Mouse (Mus musculus) adrenal gland, adult 2 months (tissue): ENCODE measurements at regions not wholly inside any gene's neighbourhood (a gene's known extent, or its start where the extent isn't known, plus 50 kb on each side); places are given as distances from the start of the nearest gene placed in this dataset.
A peak's percentile ranks its signal among the peaks of the same experiment; 100 is the strongest.

Experiments used
- DNase-seq: peaks from one replicate; pipeline ENCODE4 v3.0.0; 2021

DNA sequence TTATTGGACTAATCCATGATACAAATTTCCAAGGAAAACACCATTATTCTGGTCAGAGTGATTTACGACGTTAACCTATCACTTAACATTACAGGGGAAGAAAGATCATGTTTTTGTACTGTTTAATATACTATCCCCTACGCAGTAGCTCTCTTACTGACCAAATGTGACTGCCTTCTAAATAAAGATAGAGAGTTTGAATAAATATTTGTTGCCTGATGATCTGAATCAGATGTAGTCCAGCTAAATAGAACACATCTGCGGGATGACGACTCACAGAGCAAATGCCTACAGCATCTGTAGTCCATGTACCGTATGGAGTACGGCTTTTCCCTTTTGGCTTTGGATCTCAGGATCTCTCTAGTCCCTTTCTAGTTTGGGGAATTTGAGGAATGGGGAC lies 171.9 kb upstream of the Tenm3 start:
- no peak for DNase-seq

DNA sequence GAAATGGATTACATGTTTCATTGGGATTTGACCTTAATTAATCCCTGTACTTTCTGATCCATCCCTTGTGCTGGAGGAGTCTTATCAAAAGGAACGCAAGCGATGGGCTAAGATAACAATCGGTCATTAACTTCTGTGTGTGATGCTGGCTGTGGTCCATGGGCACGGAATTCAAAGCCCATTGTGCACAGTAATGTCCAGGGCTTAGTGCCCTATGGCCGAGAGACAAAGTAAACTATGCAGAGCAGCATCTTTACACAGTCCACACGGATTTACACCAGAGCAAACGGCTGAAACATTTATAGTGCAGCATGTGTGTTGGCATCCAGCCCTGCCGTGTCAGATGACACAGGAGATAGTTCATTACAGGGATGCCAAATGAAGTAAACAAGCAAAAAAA lies 171.4 kb upstream of the Tenm3 start:
- no peak for DNase-seq

DNA sequence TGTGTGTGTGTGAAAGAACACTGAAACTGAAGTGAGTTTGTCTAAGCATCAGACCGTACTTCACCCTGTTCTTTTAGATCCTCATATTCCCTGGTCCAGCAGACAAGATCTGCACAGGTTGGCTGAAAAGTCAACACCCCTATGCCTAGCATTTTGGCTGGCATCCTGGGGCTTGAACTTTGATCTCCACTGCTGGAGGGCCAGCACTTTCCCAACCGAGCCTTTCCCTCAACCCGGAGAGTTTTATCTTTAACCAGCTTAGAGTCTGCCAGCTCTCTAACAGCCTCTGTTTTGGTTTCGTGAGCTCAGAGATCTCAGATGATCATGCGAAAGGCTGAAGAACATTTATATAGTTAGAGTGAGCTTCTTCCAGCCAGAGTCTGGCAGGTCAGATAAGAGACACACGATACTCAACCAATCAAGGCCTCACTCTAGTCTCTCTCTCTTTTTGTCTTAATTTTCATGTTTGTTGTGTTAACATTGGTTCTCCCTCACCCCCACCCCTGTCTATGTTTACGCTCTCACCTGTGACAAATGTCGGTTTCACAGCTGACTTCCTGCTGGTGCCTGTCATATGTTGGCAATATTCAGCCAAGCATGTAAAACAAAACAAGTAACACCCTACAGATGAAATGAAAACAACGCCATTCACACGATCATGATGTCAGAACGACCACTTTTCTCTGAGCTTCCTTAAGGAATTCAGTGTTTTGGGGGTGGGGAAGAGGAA lies 162.7 kb upstream of the Tenm3 start:
- DNase-seq = peak; percentile 21

DNA sequence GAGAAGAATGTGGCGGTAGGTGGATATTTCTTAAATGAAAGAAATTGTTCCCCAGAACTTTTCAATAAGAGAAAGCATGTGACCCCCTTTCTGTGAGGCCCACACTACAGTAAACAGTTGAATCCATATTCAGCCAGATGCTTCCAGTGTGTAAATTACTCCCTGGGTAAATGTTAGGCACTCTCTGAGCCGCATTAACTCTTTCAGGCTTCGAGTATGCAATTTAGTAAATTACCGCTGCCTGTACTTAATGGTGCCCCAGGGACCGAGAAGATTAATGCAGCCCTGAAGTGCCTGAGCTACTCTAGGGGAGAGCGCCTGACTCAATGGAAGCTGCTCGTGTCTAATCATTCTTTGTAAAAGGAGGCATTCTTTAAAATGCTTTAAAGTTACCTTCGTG lies 137.9 kb upstream of the Tenm3 start:
- DNase-seq = no peak

DNA sequence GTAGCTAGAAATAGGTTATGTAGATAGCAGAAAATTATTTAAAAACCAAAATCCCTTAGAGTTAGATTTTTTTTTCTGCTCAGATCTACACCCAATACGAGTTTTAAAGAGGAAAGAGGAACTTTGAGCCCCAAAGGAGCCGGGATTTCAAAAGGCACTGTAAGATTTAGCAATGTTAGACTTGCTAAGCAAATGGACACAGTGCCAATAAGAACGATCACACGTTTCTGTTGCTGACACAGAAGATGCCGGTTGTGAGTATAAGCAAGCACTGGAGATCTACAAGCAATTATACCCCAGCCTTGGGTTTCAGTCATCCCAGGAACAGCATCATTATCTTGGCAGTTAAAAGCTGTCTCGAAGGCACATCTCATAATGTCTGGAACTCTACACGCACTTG lies 137.0 kb upstream of the Tenm3 start:
- no peak for DNase-seq

DNA sequence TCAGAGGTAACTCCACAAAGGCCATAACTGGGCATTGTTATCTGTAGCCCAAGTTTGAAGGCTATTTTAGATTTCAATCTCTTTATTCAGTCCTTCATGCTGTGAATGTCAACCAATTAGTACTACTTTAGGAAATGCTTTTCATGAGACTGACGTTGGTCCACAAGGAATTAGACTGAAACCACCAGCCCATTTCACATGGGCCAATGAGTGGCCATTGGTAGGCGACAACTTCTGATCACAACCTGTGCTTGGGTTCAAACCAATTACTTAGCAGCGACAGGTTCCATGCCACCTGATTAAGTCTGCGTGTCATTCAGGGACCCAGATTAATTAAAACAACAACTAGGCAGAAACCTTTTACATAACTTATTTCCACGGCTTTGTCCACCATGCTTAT lies 126.9 kb upstream of the Tenm3 start:
- DNase-seq = no peak

DNA sequence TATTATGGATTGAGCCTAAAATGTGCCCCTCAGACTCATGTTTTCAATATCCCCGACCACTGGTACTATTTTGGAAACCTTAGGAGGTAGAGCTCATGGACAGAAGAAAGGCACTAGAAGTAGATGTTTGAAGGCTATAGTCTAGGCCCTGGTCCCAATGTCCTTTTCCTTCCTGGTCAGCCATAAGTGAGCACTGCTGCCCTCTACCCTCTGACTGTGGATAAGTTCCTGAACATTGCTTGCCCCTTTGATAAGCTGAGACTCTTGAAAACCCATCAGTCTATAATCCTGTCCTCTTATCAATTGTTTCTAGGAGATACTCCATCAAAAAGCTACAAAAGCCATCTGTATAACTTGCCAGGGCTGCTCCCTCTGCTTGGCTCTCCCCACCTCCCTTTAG lies 121.2 kb upstream of the Tenm3 start:
- DNase-seq = peak; percentile 6

DNA sequence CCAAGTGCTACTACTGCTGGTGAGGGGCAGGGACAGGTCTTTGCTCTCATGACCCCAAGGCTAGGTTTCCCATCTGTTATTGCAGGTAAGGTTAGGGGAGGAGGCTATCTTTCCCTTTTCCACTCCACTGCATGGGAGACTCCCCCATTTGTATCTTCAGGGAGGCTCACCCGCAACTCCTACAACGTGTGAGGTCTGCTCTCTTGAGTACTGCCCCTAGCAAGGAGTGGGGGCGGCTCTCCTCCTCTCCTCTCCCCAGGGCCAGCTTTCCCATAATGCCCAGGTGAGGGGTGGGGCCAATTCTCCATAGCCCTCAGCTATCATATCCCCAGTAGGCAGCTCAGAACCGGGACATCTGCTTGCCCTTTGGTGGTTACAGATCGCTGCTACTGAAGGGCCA lies 113.9 kb upstream of the Tenm3 start:
- no peak for DNase-seq

DNA sequence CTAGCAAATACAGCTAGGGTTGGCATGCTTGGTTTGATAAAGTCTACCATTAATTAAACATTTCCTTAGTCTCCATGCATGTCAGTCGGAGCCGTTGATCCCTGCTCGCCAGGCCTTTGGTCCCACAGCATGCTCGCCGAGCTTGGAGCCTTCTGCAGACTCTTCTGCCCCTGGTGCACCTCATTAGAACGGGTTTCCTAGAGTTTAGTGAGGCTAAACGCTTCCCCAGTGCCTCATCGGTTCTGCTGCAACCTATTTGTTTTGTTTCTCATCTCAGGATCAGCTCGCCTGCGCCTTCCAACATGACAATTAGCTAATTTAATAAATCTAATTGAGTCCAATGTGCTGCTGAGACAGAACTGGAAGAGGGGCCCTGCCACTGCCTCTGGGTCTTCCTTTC lies 107.7 kb upstream of the Tenm3 start:
- no peak for DNase-seq

DNA sequence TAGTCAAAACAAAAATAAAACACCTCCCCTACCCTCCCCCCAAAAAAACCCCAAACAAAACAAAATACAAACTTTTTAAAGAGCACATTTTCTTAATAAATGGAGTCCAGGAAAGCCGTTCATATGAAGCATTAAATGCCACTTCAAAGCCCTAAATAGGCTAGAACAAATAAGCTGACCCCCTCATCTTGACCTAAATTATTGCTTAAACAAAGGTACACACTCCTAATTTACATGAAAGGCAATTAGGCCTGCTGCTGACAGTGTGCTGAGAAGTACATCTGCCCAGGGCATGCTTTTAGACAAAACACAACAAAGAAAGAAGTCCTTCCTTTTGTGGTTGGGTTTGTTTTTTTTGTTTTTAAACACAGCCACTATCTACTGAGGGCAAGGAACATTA lies 100.4 kb upstream of the Tenm3 start:
- no peak for DNase-seq

DNA sequence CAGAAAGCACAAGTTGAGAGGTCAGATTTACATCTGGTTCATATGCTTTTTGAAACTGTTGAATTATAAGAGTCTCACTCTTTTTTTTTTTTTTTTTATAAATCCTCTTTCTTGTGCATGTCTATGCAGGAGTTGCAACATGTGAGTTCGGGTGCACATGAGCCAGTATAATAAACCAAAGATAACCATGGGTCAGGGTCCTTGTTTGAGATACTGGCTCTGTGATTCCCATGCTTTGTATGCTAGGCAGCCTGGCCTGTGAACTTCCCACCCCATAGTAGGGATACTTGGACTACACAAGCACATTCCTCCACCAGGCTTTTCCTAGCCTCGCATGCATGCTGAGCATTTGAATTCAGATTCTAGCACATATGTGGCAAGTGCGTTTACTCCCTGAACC lies 93.4 kb upstream of the Tenm3 start:
- DNase-seq = no peak

DNA sequence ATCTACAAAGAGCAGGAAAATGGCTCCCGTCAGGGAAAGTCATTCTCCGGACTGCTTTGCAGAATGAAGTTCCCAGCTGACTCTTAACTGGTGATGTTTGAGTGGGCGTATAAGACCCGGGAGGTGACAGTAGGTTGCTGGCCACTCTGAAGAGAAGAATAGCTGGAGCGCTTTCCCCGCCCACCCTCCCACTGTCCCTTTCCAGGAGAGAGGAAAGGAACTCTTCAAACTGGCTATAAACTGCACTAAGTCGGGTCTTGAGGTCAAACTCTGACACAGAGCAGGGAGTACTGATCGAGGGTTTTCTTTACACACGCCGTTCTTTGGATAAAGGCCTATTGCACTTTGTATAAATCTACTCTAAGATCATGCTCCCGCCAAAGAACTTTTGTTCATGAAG lies 83.4 kb upstream of the Tenm3 start:
- DNase-seq = no peak

DNA sequence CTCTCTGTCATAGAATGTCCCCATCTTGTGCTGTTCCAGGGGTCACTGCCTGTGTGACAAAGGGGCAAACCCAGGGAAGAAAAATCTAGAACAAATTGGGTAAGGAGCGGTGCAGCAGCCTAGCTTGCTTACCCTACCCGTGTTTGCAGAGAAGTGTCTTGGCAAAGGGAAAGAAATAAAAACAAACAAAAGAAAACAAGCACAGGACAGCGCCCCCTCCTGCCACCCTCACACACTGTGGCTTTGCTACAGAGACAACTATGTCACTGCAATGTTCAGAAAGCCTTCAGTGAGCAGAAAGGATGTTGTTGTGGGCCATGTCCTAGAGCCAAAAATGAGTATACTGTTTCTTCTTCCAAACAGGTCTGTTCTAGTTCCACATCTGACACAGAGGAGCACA lies 71.5 kb upstream of the Tenm3 start:
- no peak for DNase-seq

DNA sequence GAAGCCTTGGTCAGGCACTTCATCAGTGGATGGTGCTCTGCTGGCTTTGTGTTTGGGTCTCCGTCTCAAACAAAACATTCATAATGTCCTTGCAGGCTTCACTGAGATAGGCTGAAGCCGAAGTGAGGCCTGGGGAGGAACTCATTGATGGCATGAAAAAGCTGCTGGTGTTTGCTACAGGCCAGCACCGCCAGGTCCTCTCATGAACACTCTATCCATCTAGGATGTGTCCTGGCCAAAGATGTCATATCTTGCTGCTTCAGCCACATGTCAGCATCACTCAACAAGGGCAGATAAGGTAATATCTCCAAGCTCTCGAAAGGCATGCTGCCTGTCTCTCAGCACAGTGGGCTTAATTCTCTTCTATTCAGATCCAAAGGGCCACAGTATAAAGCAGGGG lies 69.1 kb upstream of the Tenm3 start:
- no peak for DNase-seq

DNA sequence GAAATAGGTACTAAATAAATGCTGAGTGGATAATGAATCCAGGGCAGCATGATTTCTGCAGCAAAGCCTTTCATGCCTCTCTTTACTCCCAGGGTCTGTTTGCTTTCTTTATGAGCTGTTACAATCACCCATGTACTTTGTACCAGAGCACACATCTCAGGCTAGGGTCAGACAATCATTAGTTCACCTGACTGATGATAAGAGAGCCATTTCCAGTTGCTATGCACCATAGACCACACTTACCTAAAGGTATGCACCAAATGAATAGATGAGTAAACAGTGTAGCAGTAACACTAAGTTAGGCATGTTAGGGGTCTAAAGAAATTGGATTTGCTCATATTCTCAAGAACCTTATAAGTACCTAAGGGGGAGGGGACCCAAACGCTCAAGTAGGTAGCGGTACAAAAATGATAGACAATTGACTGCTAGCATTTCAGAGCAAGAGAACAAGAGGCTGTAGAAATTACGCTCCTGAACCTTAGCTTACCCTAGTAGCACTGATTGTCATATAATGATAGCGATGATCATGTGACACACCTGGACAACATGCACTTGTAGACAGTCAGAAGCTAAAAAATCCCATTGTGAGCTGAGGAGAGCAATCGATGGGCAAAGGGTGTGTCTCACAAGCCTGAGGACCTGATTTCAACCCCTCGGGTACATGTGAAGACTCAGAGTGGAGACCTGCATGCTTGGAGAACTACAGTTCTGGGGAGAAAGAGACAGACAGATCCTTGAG lies 58.1 kb upstream of the Tenm3 start:
- no peak for DNase-seq

DNA sequence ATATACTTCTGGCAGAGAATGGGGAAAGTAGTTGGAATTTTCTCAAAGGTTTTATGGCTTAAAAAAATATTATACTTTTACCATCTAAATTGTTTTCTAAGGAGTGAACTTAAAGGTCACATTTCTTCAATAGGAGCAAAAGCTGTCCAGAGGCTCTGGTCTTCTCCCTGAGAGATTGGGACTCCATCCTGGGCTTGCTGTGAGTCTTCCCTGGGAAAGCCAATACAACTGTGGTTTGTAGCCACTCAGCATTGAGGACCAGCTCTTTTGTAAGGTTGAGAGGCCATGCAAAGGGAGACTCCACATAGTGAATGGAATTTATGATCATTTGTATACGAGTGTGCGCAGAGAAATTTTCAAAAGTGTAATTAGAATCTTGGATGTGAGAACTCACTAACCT lies 52.9 kb upstream of the Tenm3 start:
- DNase-seq = no peak

DNA sequence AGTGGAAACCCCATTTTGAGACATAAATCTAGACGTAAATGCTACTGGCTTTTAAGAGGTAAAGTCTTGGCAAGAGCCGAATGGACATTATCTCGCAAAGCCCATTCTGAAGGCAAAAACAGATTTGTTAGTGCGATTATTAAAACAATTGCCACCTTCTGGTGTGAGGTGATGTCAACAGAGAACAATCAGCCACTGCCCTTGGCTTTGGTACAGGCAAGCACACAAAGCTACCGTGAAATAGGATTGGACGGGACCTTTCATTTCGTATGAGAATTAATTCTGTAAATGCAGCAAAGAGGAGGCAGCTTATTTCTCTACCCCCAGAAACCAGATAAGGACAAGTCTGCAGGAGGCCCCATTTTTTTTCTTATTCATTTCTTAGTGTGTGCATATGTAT lies 52.5 kb upstream of the Tenm3 start:
- DNase-seq = no peak

DNA sequence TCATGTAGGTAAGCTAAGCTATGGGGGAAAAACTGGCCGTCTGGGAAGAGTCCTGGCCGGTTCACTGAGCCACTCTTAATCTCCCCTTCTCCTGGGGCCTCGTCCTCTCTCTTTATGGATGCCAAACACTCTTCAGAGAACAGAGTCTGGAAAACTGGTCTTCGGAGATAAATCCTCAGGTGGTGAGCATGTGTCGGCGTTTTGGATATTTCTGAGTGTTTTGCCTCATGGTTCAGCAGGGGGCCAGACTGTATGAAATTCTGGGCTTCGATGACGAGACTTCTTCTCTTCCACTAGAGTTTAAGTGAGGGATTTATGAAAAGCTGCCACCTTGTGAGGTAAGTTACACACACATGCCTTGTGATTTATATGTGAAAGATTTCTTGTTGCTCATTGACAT lies 51.8 kb upstream of the Tenm3 start:
- DNase-seq = no peak
